Mouse (Mus musculus): Measurements from ENCODE around the gene Mobp. TPM values are rescaled to one million over a fixed set of nuclear protein-coding genes. Genes with fewer than 3 reads are reported as not detected.

Gene Mobp
- polyA plus RNA-seq, 1 experiment from 2014 or later = 0.10 TPM

DNA sequence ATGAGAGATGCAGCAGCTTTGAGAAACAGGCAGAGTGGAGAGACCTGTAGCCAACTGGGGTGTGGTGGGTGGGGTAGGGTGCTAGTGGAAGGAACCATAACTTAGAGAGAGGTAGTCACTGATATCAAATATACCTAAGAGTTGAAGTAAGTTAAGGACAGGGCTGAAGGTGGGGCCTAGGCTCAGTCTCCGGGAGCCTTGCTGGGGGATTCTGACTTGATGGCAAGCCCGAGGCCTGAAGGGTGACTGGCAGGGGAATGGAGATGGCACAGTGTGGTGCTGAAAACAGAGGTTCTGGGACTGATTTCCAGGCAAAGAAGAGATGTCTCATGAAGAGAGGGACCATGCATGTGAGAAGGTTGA is 34.7 kb upstream of the Mobp start:
- ATAC-seq = no peak
- H3K4me3 ChIP-seq (ENCODE audit: low read depth, low read length) = no peak overlapping the region
- H3K36me3 ChIP-seq (ENCODE audit: control insufficient read depth, insufficient read depth, low read length) = peaks cover 11% of the 10 kb centered on the region; the same call in 1 of the 2 replicates
- 100% methylated on average over 2 of the region's 2 CpGs for WGBS
- peaks cover 8% of the 10 kb centered on the region for H3K4me1 ChIP-seq (ENCODE audit: control insufficient read depth, insufficient read depth, low read length)
- H3K9ac ChIP-seq (ENCODE audit: low read depth, low read length) = no peak overlapping the region
- no peaks in the 10 kb centered on the region for H3K27me3 ChIP-seq (ENCODE audit: control insufficient read depth, insufficient read depth, low read depth, low read length)
- H3K4me2 ChIP-seq (ENCODE audit: low read length) = no peak overlapping the region
- no peaks in the 10 kb centered on the region for H3K9me3 ChIP-seq (replicated peaks; ENCODE audit: control insufficient read depth, low read length, poor library complexity, severe bottlenecking)
- H3K27ac ChIP-seq (ENCODE audit: low read length) = no peak overlapping the region

DNA sequence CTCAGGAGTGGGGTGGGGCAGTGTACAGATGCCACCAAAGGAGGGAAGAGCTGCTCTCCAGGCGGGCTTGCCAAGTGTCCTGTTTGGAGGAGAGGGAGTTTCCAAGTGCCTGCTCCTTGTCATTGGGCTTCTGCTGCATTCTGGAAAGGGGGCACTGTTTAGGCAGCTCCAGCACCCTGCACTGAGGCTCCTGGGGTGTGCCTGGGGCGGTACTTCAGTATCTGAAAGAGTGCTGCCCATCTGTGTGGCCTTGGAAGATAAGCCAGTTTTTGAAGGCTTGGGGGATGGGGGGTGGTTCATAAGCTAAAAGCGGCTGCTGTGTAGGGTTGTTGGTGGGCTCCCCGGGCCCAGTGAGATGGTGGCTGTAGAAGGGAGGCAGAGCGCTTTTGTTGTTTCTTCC is 33.9 kb upstream of the Mobp start:
- H3K27ac ChIP-seq (ENCODE audit: low read length) = no peak overlapping the region
- H3K4me3 ChIP-seq (ENCODE audit: low read depth, low read length) = no peak overlapping the region
- no peak overlapping the region for H3K4me2 ChIP-seq (ENCODE audit: low read length)
- no peaks in the 10 kb centered on the region for H3K9me3 ChIP-seq (replicated peaks; ENCODE audit: control insufficient read depth, low read length, poor library complexity, severe bottlenecking)
- peaks cover 8% of the 10 kb centered on the region for H3K4me1 ChIP-seq (ENCODE audit: control insufficient read depth, insufficient read depth, low read length)
- no peak for ATAC-seq
- H3K9ac ChIP-seq (ENCODE audit: low read depth, low read length) = no peak overlapping the region
- peaks cover 16% of the 10 kb centered on the region for H3K36me3 ChIP-seq (ENCODE audit: control insufficient read depth, insufficient read depth, low read length)
- 80% methylated on average over 5 of the region's 5 CpGs for WGBS
- no peaks in the 10 kb centered on the region for H3K27me3 ChIP-seq (ENCODE audit: control insufficient read depth, insufficient read depth, low read depth, low read length)

- 89% methylated on average over 8 of the region's 8 CpGs for WGBS
- peaks cover 5% of the 10 kb centered on the region for H3K4me1 ChIP-seq (ENCODE audit: control insufficient read depth, insufficient read depth, low read length)
- no peak overlapping the region for H3K4me3 ChIP-seq (ENCODE audit: low read depth, low read length)
- H3K36me3 ChIP-seq (ENCODE audit: control insufficient read depth, insufficient read depth, low read length) = peaks cover 18% of the 10 kb centered on the region
- no peak for ATAC-seq
- no peak overlapping the region for H3K27ac ChIP-seq (ENCODE audit: low read length)
- H3K9ac ChIP-seq (ENCODE audit: low read depth, low read length) = 0 out of 2 replicates have a peak overlapping the region, but pooled peaks have one; percentile 7
- no peaks in the 10 kb centered on the region for H3K9me3 ChIP-seq (replicated peaks; ENCODE audit: control insufficient read depth, low read length, poor library complexity, severe bottlenecking)
- H3K4me2 ChIP-seq (ENCODE audit: low read length) = no peak overlapping the region
- H3K27me3 ChIP-seq (ENCODE audit: control insufficient read depth, insufficient read depth, low read depth, low read length) = no peaks in the 10 kb centered on the region
Observed at GRCm38 (mm10) chr9:120116184-120116624, 33.3 kb upstream of the Mobp start.

DNA sequence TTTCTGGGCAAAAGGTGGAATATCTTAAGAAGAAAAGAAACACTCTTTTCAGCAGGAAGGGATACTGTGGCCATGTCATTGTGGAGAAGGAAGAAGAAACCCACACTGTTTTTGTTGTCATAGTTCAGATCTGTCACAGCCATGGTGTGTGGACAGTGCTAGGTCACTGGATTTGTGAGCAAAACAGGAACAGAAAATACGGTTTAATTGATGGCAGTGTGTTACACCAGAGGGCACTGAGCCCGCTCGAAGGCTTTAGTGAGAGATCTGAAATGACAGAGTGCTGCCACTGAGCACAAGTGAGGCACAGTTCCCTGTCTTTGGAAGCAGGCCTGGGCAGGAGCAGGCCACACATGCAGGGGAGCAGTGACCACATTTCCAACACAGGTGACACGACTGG is 31.3 kb upstream of the Mobp start:
- Histone ChIP-seq H3K9me3 (replicated peaks; ENCODE audit: control insufficient read depth, low read length, poor library complexity, severe bottlenecking) (no peaks in the 10 kb centered on the region), H3K4me1 (ENCODE audit: control insufficient read depth, insufficient read depth, low read length) (no peaks in the 10 kb centered on the region), H3K27ac (ENCODE audit: low read length) (no peak overlapping the region), H3K27me3 (ENCODE audit: control insufficient read depth, insufficient read depth, low read depth, low read length) (no peaks in the 10 kb centered on the region), H3K9ac (ENCODE audit: low read depth, low read length) (no peak overlapping the region), H3K4me2 (ENCODE audit: low read length) (no peak overlapping the region), H3K4me3 (ENCODE audit: low read depth, low read length) (no peak overlapping the region), H3K36me3 (ENCODE audit: control insufficient read depth, insufficient read depth, low read length) (peaks cover 26% of the 10 kb centered on the region)
- no peak for ATAC-seq
- 91% methylated on average over 4 of the region's 4 CpGs for WGBS

DNA sequence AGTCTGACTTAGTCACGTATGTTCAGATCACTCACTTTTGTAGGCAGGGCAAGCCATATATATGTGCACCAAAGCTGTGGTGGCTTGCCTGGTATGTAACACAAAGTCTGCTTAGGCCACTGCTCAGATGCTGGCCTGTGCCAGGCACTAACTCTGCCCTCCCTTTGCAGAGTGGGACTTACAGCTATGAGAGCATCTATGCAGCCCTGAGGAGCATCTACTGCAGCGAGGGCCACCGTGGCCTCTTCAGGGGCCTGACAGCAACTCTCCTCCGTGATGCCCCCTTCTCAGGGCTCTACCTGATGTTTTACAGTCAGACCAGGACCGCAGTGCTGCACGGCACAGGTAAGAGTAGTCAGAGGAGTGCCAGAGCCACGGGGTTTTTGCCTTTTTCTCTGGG is 29.0 kb upstream of the Mobp start:
- Histone ChIP-seq H3K27me3 (ENCODE audit: control insufficient read depth, insufficient read depth, low read depth, low read length) (no peaks in the 10 kb centered on the region), H3K27ac (ENCODE audit: low read length) (no peak overlapping the region), H3K4me3 (ENCODE audit: low read depth, low read length) (no peak overlapping the region), H3K4me2 (ENCODE audit: low read length) (no peak overlapping the region), H3K4me1 (ENCODE audit: control insufficient read depth, insufficient read depth, low read length) (no peaks in the 10 kb centered on the region), H3K9ac (ENCODE audit: low read depth, low read length) (no peak overlapping the region), H3K9me3 (replicated peaks; ENCODE audit: control insufficient read depth, low read length, poor library complexity, severe bottlenecking) (no peaks in the 10 kb centered on the region), H3K36me3 (ENCODE audit: control insufficient read depth, insufficient read depth, low read length) (peaks cover 35% of the 10 kb centered on the region)
- WGBS = 90% methylated on average over 7 of the region's 7 CpGs
- ATAC-seq = no peak

DNA sequence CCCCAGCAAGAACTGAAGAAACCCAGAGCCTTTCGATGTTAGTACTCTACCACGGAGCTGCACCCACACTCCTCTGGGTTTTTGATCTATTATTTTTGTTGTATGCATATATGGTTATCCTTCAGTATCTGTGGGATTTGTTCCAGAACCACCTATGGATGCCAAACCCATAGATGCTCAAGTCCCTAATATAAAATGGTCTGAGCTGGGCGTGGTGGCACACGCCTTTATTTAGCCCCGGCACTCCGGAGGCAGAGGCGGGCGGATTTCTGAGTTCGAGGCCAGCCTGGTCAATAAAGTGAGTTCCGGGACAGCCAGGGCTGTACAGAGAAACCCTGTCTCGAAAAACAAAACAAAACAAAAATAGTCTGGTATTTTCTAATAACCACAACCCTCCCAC is 22.6 kb upstream of the Mobp start:
- Histone ChIP-seq H3K4me3 (ENCODE audit: low read depth, low read length) (peak overlapping the region; percentile 100), H3K9me3 (replicated peaks; ENCODE audit: control insufficient read depth, low read length, poor library complexity, severe bottlenecking) (no peaks in the 10 kb centered on the region), H3K36me3 (ENCODE audit: control insufficient read depth, insufficient read depth, low read length) (peaks cover 28% of the 10 kb centered on the region), H3K9ac (ENCODE audit: low read depth, low read length) (peak overlapping the region; percentile 63), H3K27ac (ENCODE audit: low read length) (peak overlapping the region; percentile 82), H3K27me3 (ENCODE audit: control insufficient read depth, insufficient read depth, low read depth, low read length) (no peaks in the 10 kb centered on the region), H3K4me2 (ENCODE audit: low read length) (peak overlapping the region; percentile 73), H3K4me1 (ENCODE audit: control insufficient read depth, insufficient read depth, low read length) (peaks cover 16% of the 10 kb centered on the region)
- peak; percentile 14; the same call in 1 of the 2 replicates for ATAC-seq
- 63% methylated on average over 11 of the region's 11 CpGs for WGBS

GRCm38 (mm10) chr9:120127538-120128251 is 21.8 kb upstream of the Mobp start, which contains the start of gene Rpsa:
TSS of gene Rpsa (plus strand) at chr9:120127689.
- WGBS = under 1% methylated on average over 71 of the region's 72 CpGs
- no peaks in the 10 kb centered on the region for H3K27me3 ChIP-seq (ENCODE audit: control insufficient read depth, insufficient read depth, low read depth, low read length)
- peak within 1 kb of the TSS; percentile 99 for H3K9ac ChIP-seq (ENCODE audit: low read depth, low read length)
- H3K4me3 ChIP-seq (ENCODE audit: low read depth, low read length) = peak within 1 kb of the TSS; percentile 100
- no peaks in the 10 kb centered on the region for H3K9me3 ChIP-seq (replicated peaks; ENCODE audit: control insufficient read depth, low read length, poor library complexity, severe bottlenecking)
- peak within 1 kb of the TSS; percentile 94 for H3K4me2 ChIP-seq (ENCODE audit: low read length)
- H3K4me1 ChIP-seq (ENCODE audit: control insufficient read depth, insufficient read depth, low read length) = peaks cover 16% of the 10 kb centered on the region
- ATAC-seq = peak; percentile 97
- H3K27ac ChIP-seq (ENCODE audit: low read length) = peak within 1 kb of the TSS; percentile 82
- H3K36me3 ChIP-seq (ENCODE audit: control insufficient read depth, insufficient read depth, low read length) = peaks cover 31% of the 10 kb centered on the region

GRCm38 (mm10) chr9:120129276-120129675 is 20.2 kb upstream of the Mobp start:
- no peaks in the 10 kb centered on the region for H3K27me3 ChIP-seq (ENCODE audit: control insufficient read depth, insufficient read depth, low read depth, low read length)
- peaks cover 21% of the 10 kb centered on the region; the same call in 1 of the 2 replicates for H3K36me3 ChIP-seq (ENCODE audit: control insufficient read depth, insufficient read depth, low read length)
- no peaks in the 10 kb centered on the region for H3K9me3 ChIP-seq (replicated peaks; ENCODE audit: control insufficient read depth, low read length, poor library complexity, severe bottlenecking)
- H3K4me3 ChIP-seq (ENCODE audit: low read depth, low read length) = no peak overlapping the region
- WGBS = 78% methylated on average over 10 of the region's 10 CpGs
- ATAC-seq = no peak
- peak overlapping the region; percentile 99; the same call in 1 of the 2 replicates for H3K9ac ChIP-seq (ENCODE audit: low read depth, low read length)
- no peak overlapping the region for H3K27ac ChIP-seq (ENCODE audit: low read length)
- H3K4me1 ChIP-seq (ENCODE audit: control insufficient read depth, insufficient read depth, low read length) = peaks cover 16% of the 10 kb centered on the region
- peak overlapping the region; percentile 94; the same call in 1 of the 2 replicates for H3K4me2 ChIP-seq (ENCODE audit: low read length)

- Histone ChIP-seq H3K4me2 (ENCODE audit: low read length) (no peak overlapping the region), H3K4me1 (ENCODE audit: control insufficient read depth, insufficient read depth, low read length) (peaks cover 16% of the 10 kb centered on the region), H3K27me3 (ENCODE audit: control insufficient read depth, insufficient read depth, low read depth, low read length) (no peaks in the 10 kb centered on the region), H3K4me3 (ENCODE audit: low read depth, low read length) (no peak overlapping the region), H3K27ac (ENCODE audit: low read length) (no peak overlapping the region), H3K9me3 (replicated peaks; ENCODE audit: control insufficient read depth, low read length, poor library complexity, severe bottlenecking) (no peaks in the 10 kb centered on the region), H3K36me3 (ENCODE audit: control insufficient read depth, insufficient read depth, low read length) (peaks cover 21% of the 10 kb centered on the region; the same call in 1 of the 2 replicates), H3K9ac (ENCODE audit: low read depth, low read length) (no peak overlapping the region)
- 88% methylated on average over 3 of the region's 3 CpGs for WGBS
- no peak for ATAC-seq
Observed at GRCm38 (mm10) chr9:120131784-120132288, 17.7 kb upstream of the Mobp start.
